Mouse (Mus musculus) liver, postnatal 0 days (tissue): ENCODE measurements around the gene Txndc16.
A peak's percentile ranks its signal among the peaks of the same experiment; 100 is the strongest.

Source experiments
- CTCF ChIP-seq: sonication (generic); IDR thresholded peaks from 2 replicates; pipeline ENCODE4 v1.5.1; 2016; ENCODE audit warnings: antibody characterized with exemption, low read depth
- EP300 ChIP-seq: IDR thresholded peaks from 2 replicates; pipeline ENCODE4 v1.6.1; 2016; ENCODE audit warnings: antibody characterized with exemption, low read depth, mild to moderate bottlenecking

DNA sequence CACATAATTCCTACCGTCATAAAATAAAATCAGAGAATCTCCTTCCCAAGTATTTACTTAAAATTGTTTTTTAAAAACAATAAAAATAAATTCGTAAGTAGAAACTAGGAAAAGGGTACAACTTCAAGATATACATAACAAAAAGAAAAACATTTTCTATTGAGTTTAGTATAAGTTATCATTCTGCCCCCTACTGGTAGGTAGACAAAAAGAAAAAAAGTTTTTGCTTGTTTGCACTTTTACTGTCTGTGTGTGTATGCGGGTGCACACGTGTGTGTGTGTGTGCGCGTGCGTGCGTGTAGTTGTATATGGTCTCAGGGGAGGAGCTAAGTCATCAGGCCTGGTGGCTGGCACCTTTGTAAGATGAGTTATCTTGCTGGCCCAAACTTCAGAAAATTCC, 52.8 kb downstream of the Txndc16 start:
- TF ChIP-seq CTCF (peak; percentile 23; the same call in 1 of the 2 replicates), EP300 (no peak)
